Mouse (Mus musculus) liver, adult 2 months (tissue): Measurements from ENCODE around the gene Zfp213.

Source experiments
- CTCF ChIP-seq: fragments of 200-500 bp; IDR thresholded peaks from 2 replicates; pipeline ENCODE4 v1.5.1; 2011; ENCODE audit warnings: low read depth, low read length, control low read depth
- POLR2A ChIP-seq: fragments of 200-500 bp; IDR thresholded peaks from 2 replicates; pipeline ENCODE4 v1.6.1; 2011; ENCODE audit warnings: low read length, control low read depth; ENCODE audit not compliant: insufficient read depth; ENCODE audit errors: extremely low read depth

- TF ChIP-seq POLR2A (no peak), CTCF (no peak)
Observed at GRCm38 (mm10) chr17:23518701-23519423, 45.2 kb downstream of the Zfp213 start.
